Mouse (Mus musculus): ENCODE measurements around the gene Tmem101. TPM values are rescaled to one million over a fixed set of nuclear protein-coding genes. Genes with fewer than 3 reads are reported as not detected.
"Not testable (repeated sequence)": the region's sequence is repeated elsewhere in the genome, so short reads cannot be mapped to it uniquely, and the experiment has no call there.

Tmem101 gene
- total RNA-seq, 2 experiments from 2014 or later = 15.1 to 16.5 TPM

DNA sequence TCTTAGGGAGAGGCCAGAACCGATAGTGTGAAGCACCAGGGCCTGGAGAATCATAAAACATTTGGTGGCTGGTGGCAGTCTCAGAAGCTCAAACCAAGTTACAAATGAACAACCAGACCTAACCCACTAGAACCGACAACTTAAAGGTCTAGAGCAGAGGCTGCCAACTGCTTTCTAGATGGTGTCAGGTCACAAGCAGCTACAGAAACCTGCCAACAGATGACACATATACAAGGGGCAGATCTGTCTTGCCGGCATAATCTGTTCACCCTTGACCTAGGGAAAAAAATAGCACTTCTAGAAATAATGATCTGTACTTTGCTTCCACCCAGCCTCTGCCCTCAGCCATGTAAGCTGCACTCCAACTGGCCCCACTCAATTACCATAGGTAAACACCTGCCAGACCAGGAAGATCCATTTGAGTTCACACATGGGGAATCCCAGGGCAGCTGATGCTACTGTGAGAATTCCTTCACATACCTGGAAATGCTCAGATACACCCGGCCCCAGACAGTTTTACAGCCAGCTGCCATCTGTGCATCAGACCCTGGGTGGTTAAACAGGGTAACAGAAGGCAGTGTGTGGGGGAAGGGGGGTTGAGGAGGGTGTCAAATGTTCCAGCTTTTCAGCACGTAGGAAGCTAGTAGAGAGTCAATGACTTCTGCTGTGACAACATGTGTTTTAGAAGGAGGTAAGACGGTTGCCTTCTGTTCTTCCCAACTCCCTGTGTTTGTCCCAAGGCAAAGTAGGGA, 9.9 kb upstream of the Tmem101 start:
- no peak for DNase-seq

DNA sequence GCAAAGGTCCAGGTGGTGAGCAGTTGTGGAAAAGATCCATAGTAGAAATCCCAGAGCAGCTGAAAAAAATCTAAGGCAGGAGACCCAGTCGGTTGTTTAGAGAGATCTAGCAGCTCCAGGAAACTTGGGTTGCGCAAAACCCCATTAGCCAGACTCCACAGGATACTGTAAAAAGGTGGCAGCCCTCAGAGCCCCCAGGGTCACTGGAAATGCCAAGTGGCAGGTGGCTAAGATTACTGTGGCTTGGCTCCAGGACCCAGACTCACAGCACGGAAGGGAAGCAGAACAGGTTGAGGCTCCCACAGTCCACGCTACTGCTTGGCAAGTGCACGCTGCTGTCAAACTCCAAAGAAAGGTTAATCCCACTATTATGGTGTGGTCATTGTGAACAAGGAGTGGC, 3.6 kb upstream of the Tmem101 start:
- no peak for DNase-seq
- intact Hi-C loops (cut with DNase I; ENCODE audit: low total_unique reads) = no loop called here

More for the DNA sequence above, 9.9 kb upstream of the Tmem101 start:
- intact Hi-C loops (cut with DNase I; ENCODE audit: low total_unique reads) = no loop called here

DNA sequence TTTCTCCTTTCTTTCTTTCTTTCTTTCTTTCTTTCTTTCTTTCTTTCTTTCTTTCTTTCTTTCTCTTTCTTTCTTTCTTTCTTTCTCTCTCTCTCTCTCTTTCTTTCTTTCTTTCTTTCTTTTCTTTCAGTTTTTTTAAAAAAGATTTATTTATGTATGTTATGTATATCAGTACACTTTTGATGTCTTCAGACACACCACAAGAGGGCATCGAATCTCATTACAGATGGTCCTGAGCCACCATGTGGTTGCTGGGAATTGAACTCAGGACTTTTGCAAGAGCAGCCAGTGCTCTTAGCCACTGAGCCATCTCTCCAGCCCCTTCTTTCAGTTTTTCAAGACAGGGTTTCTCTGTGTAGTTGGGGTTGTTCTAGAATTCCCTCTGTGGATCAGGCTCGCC, 1.8 kb upstream of the Tmem101 start:
- DNase-seq; intact Hi-C loops (cut with DNase I; ENCODE audit: low total_unique reads): not testable (repeated sequence)

DNA sequence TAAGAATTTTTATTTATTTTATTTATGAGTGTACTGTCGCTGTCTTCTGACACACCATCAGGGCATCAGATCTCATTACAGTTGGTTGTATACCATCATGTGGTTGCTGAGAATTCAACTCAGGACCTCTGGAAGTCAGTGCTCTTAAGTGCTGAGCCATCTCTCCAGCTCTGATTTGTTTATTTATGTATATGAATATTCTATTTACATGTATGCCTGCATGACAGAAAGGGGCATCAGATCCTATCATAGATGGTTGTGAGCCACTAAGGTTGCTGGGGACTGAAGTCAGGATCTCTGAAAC, 534 bp upstream of the Tmem101 start:
- intact Hi-C loops (cut with DNase I; ENCODE audit: low total_unique reads) = no loop called here
- DNase-seq = no peak

DNA sequence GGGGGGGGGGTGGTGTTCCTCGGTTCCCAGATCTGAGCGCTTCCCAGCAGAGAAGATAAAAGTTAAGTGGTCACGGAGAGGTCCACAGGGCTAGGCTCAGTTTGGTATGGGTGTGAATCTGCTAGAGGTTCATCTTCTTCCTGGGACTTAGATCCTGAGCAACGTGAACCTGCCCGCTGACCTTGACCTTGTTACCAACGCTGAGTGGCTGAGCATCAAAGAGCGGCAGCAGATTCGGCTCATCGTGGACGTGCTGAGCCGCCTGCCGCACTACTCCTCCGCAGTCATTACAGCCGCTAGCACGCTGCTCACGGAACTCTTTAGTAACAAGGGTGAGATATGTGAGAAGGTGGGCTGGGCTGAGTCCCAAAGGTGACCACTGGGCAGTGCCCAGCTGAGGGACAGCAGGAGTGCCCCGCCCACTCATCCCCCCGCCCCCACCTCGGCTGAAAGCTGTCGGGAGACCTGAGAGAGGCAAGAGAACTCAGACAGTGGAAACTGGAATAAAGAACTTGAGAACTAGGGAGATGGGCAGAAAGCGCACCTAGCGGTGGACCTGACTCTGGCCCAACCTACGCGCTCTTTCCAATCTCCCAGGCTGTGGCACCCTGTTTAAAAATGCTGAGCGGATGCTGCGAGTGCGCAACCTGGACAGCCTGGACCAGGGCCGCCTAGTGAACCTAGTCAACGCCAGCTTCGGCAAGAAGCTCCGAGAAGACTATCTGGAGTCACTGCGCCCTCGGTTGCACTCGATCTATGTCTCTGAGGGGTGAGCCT, 8.8 kb downstream of the Tmem101 start:
- intact Hi-C loops (cut with DNase I; ENCODE audit: low total_unique reads) = no loop called here

DNA sequence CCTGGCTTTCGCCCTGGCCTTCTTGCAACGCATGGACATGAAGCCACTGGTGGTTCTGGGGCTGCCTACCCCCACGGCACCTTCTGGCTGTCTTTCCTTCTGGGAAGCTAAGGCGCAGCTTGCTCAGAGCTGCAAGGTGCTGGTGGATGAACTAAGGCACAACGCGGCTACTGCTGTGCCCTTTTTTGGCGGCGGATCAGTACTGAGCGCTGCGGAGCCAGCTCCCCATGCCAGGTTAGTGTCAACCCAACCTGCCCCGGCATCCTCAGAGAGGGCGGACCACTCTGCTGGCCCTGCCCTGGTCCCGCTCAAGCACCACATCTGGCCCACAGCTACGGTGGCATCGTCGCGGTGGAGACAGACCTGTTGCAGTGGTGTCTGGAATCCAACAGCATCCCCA, 9.7 kb downstream of the Tmem101 start:
- intact Hi-C loops (cut with DNase I; ENCODE audit: low total_unique reads) = no loop called here
- DNase-seq = no peak

More for the DNA sequence above, 8.8 kb downstream of the Tmem101 start:
- DNase-seq = no peak

DNA sequence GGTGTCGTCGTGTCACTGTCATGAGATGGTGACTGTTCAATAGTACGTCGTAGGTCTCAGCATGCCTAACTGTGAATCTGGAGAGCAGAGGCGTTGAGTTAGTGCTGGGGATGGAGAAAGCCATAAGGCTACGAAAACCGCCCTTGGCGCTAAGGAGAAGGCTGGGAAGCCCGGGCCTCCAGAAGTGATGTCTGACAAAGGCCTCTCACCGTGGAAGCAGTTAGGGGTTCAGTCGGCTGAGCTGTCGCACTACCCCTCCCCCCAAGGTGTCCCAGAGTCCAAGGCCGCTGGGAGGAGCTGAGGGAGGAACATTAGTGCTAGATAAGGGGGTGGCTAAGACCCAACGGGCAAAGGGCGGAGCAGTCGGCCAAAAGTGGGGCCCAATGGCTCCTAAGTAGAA, 10.2 kb downstream of the Tmem101 start:
- intact Hi-C loops (cut with DNase I; ENCODE audit: low total_unique reads) = no loop called here

DNA sequence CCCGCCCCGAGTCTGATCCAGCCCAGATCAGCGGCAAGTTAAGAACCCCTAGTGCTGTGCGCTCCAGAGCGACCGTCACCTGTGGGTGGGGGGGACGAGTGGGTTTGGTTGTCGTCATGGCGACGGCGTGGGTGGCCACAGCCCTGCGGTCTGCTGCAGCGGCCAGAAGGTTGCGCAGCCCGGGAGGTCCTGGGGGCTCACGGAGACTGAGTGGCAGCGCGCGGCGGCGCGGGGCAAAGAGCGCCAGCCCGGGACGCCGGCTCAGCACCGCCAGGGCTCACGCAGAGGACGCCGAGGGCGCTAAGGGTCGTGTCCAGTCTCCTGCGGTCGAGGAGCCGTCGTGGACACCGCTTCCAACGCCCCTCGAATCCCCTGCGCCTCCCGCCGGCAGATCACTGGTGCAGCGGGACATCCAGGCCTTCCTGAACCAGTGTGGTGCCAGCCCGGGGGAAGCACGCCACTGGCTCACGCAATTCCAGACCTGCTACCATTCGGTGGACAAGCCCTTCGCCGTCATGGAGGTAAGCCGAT, 10.7 kb downstream of the Tmem101 start, which contains the start of gene Nags:
Gene Nags (plus strand): TSS at position 43 of the 531 bp plus-strand sequence.
- DNase-seq = no peak
- intact Hi-C loops (cut with DNase I; ENCODE audit: low total_unique reads) = no loop called here

More for the DNA sequence above, 10.2 kb downstream of the Tmem101 start:
- no peak for DNase-seq

DNA sequence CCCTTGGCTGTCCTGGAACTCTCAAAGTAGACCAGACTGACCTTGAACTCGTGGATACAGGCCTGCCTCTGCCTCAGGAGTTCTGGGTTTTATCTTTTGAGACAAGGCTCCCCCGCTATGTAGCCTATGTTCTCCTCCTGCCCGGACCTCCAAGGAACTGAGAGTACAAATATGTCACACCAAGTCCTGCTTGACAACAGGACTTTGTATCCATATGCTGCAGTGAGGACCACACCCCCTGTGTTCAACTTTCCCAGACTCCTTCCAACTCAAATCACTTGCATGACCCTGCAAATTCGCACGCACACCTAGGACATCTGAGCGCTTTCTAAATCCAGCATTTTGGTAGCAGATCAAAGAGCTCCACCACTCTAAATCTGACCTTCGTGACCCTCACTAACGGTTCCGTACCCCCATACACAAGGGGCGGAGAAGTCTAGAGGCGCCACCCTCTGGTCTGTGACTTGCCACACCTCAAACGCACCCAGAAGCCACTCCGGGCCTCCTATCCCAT, 11.2 kb downstream of the Tmem101 start:
- no peak for DNase-seq
- intact Hi-C loops (cut with DNase I; ENCODE audit: low total_unique reads) = no loop called here

DNA sequence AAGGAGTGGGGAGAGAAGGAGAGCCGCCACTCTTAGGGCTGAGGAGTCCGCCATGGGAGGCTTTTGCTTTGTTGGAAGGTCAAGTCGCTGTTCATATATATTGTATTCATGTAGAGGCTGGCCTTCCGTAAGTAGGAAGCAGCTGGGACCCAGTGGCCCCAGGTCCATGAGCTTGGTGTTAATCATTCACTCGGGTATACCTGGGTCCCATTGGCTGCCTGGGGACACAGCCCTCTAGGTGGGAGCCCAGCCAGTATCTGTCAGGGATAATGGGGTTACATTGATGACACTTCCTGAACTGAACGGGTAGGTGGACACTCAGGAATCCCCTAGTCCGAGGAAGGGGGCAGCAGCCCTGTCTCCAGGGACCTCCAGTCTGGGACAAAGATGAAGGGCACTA, 13.8 kb downstream of the Tmem101 start:
- intact Hi-C loops (cut with DNase I; ENCODE audit: low total_unique reads) = no loop called here
- DNase-seq = no peak

DNA sequence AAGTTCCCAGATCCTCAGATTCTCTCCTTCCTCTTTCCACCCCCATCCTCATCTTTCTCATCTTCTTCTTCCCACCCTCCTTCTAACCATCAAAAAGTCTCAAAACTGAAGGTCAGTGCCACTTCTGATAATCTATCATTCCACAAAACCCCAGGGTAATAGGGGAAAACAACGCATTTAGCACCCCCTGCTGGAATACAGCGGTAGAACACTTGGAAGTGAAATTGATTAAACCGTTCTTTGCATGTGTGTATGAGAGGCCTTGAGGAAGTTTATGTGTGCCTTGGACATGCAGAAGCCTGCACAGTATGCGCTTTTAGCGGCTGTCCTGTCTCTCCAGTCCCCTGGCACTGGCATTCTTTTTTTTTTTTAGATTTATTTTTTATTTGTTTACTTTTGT, 15.7 kb downstream of the Tmem101 start:
- DNase-seq = peak; percentile 37

DNA sequence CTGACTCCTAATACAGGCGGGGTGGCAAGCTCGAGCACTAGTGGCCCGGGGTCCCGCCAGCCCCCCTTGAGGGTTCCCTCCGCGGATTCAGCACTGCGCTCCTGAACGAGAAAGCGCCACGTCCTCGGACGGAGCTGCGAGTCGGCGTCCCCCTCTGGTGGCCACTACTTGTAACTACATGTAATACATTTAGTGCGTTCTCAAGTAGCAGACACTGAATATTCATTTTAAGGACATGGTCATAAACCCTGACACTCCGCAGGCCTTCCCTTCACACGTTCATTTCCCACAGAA, 17.8 kb downstream of the Tmem101 start:
- intact Hi-C loops (cut with DNase I; ENCODE audit: low total_unique reads) = loop anchor here (5.0 kb wide), 2 partner anchors 36 to 76 kb away; partner anchors contain the start of gene Ppy

More for the DNA sequence above, 15.7 kb downstream of the Tmem101 start:
- intact Hi-C loops (cut with DNase I; ENCODE audit: low total_unique reads) = no loop called here

DNA sequence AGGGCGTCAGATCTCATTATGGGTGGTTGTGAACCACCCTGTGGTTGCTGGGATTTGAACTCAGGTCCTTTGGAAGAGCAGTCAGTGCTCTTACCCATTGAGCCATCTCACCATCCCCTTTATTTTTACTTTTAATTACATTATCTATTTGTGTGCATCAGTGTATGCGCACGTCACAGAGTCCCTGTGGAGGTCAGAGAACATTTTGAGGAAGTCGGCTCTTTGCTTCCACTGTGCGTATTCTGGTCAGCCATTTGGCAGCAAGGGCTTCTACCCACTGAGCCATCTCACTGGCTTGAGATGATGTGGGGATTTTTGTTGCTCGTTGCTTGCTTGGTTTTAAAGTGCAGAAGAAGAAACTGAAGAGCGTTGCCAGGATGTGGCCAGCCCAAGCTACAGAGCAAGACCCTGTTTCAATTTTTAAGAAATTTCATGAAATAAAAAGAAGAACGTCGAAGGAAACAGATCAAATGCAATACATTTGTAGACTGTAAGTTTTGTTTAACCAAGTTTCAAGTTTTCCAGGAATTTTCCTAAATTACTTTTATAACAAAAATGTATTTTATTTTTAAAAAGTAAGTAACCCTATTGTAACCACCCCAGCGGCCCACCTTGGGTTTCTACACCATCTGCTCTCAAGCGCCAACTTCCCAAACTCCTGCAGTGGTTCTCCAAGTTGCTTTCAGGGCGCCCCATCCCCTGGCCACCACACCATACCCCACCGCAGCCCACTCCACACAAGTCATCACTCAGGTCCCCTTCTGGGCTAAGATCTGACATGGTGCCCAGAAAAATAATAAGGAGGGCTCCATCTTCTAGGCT, 18.4 kb downstream of the Tmem101 start:
- no peak for DNase-seq

More for the DNA sequence above, 17.8 kb downstream of the Tmem101 start:
- DNase-seq = peak; percentile 65

DNA sequence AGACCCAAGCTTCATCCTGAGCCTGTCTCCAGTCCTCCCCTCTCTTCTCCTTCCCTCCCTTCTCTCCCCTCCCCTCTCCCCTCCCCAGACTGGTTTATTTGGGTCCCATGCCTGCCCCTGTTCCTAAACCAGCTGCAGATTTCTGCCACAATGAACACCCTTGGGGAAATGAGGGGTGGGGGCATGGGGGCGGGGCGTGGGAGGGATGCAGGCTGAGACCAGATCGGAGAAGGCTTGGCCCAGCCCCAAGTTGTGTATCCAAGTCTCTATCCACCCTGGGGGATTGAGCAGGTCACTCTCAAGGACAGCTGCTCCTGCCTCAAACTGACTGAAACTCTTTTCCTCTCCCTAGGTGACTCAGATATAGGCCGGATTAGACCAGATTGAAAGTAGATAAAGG, 21.7 kb downstream of the Tmem101 start:
- intact Hi-C loops (cut with DNase I; ENCODE audit: low total_unique reads) = no loop called here
- no peak for DNase-seq

More for the DNA sequence above, 18.4 kb downstream of the Tmem101 start:
- intact Hi-C loops (cut with DNase I; ENCODE audit: low total_unique reads) = loop anchor here (5.0 kb wide), 2 partner anchors 36 to 76 kb away; partner anchors contain the start of gene Ppy

DNA sequence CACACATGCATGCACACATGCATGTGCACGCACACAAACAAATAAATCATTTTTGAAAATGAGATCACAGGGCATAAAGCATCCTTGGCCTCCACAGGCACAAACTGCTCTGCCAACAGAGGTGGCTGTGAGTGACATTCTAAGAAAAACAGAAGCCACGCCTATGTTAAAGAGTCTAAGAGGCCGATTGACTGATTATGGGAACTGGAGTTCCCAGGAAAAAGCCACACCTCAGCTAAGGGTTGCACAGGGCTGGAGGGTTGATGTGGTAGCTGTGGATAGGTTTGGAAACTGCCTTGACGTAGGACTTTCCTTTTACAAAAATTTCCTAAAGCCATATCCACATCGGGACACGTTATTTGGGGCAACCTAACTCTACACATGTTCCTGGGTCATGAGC, 38.8 kb downstream of the Tmem101 start:
- DNase-seq = no peak
- intact Hi-C loops (cut with DNase I; ENCODE audit: low total_unique reads) = no loop called here

DNA sequence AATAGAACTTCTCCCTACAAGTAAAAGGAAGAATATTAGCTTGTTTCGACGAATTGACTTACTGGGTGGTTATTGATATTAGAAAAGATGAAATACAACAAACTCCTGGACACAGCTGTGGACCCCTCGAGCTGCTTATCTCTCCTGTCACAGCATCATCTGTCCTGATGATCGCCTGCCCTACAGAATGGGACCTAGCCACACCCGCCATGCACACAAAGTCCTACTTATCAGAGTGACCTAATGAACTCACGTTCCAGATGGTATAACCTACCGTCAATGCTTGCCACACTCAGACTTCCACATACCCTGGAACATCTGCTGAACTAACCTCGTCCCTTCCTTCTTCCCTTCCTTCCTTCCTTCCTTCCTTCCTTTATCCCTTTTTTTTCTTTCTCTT, 40.0 kb downstream of the Tmem101 start:
- intact Hi-C loops (cut with DNase I; ENCODE audit: low total_unique reads) = no loop called here

DNA sequence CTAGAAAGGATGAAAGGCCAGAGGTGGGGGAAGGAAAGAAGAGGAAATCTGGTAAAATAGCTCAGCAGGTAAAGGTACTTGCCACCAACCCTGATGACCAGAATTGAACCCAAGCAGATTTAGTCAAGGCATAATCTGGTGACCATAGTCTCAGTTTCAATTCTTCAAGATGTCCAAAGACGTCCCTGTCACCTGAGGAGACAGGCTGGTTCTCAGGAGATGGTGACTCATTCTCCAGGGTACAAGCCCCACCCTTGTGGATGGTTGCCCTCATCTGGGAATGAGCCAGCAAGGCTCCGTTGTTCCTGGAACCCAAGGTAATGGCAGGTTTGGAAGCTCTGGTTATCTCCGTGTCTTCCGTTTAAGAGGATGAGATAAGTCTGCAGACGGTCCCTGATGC, 44.6 kb downstream of the Tmem101 start:
- intact Hi-C loops (cut with DNase I; ENCODE audit: low total_unique reads) = no loop called here
- no peak for DNase-seq

More for the DNA sequence above, 40.0 kb downstream of the Tmem101 start:
- no peak for DNase-seq

DNA sequence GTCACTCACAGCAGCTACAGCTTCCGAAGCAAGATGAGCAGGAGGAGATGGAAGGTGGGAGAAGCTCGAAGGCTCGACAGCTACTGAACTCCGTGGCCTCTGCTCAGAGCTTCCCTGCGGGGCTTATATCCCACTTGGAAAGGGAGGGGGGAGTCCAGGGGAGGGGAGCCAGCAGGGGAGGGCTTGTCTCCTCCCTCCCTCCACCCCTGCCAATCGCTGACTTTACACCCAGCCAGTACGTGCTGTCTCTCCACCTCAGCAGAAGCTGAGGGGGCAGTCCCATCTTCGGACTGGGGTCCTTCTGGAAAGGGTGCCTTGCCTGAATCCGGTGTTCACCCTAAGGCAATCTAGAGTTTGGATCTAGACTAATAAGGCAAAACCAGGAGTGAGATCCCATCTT, 48.5 kb downstream of the Tmem101 start, which contains the start of gene Pyy:
Gene Pyy (minus strand): TSS at position 101 of the 400 bp plus-strand sequence.
- DNase-seq = no peak
- intact Hi-C loops (cut with DNase I; ENCODE audit: low total_unique reads) = loop anchor here (10.0 kb wide), 1 partner anchor 157 kb away; the partner anchor contains the start of gene Asb16

DNA sequence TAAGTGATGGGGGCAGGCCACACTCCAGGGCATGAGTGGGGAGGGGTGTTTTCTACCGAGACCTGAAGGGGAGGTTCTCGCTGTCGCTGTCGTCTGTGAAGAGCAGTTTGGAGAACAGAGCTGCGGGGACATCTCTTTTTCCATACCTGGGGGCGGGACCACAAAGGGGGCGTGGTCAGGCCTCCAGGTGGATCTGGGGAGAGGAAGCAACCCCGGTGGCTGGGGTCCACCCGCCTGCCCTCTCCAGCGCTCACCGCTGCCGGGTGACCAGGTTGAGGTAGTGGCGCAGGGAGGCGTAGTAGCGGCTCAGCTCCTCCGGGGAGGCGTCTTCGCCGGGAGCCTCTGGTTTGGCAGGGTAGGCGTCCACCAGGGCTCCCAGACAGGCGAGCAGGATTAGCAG, 49.3 kb downstream of the Tmem101 start:
- DNase-seq = no peak
- intact Hi-C loops (cut with DNase I; ENCODE audit: low total_unique reads) = loop anchor here (10.0 kb wide), 1 partner anchor 158 kb away; the partner anchor contains the start of gene Asb16

Data from gastrocnemius, postnatal 14 days (tissue).